Mouse (Mus musculus): ENCODE measurements around the gene Cybrd1. TPM values are rescaled to one million over a fixed set of nuclear protein-coding genes. Genes with fewer than 3 reads are reported as not detected.

Gene Cybrd1
- polyA plus RNA-seq (2016; fragmentation: Nextera tagmentation; extraction: Ambion mirVana): 0.42 and 0.60 TPM in 2 replicates

DNA sequence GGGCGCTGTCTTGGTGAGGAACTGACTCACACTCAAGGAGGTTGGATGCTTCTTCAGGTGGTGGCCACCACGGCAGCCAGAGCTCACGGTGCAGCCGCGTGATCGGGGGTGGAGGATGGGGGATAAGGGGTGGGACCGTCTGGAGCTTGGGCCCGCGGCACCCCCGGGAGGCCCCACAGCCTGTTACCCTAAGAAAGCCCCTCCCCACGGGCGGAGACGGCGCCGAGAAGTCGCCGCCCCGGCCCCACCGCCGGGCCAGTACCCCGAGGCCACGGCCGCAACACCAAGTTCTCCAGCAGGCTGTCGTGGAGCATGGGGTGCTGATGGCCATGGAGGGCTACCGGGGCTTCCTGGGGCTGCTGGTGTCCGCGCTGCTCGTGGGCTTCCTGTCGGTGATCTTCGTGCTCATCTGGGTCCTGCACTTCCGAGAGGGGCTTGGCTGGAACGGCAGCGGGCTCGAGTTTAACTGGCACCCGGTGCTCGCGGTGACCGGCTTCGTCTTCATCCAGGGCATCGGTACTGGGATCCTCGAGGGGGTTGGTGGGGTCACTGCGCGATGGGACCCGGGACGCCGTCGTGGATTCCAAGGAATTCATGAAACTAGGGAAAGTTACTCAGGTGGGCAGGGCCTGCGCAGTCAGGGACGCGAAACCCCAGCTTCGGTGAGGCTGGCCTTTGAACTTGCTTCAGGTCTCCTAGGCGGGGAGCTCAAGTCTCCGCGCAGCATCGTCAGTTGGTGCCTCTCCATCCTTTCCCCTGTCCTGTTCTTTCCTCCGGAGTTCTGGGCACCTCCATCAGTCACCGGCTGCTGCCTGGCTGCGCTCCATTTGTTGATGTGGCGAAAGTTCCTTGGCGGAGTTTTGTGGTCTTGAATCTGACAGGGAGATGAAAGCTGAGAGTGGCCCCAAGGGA lies at the start of gene Cybrd1:
TSS of gene Cybrd1 (plus strand) at position 127 of the 912 bp plus-strand sequence.
- 4% methylated on average over 60 of the region's 60 CpGs for WGBS
- H3K4me3 ChIP-seq: peak within 1 kb of the TSS; percentile 47
- H3K36me3 ChIP-seq: no peaks in the 10 kb centered on the region
- no peak within 1 kb of the TSS for H3K27ac ChIP-seq (replicated peaks)
- H3K9me3 ChIP-seq: no peaks in the 10 kb centered on the region
- peaks cover 21% of the 10 kb centered on the region for H3K4me1 ChIP-seq
- H3K4me2 ChIP-seq (replicated peaks): peak within 1 kb of the TSS; percentile 78
- ATAC-seq (ENCODE audit: low FRiP score, low read depth): no peak
- H3K9ac ChIP-seq (replicated peaks): peak within 1 kb of the TSS; percentile 51
- peaks cover 34% of the 10 kb centered on the region for H3K27me3 ChIP-seq

DNA sequence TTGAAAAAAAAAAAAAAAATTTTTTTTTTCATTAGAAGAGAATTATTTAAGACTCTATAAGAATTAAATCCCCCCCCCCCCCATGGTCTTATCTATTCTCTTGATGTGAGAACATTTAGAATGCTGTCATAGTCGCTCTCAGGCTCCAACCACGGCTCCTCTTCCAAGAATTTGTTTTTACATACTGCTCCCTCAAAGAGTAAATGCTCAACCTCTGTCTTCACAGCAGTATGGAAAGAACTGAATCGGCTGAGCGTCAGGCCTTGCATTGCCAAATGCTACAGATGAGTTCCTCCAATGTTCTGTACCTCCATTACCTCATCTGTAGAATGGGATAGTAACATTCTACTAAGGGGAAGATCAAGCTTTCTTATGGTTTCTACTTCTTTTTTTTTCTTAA lies 46.1 kb upstream of the Cybrd1 start:
- WGBS: 98% methylated on average over 4 of the region's 4 CpGs

GRCm38 (mm10) chr2:71073330-71073729 lies 44.4 kb upstream of the Cybrd1 start:
- Histone ChIP-seq H3K4me3 (no peak overlapping the region), H3K36me3 (peaks cover 10% of the 10 kb centered on the region), H3K4me2 (replicated peaks) (no peak overlapping the region), H3K4me1 (no peaks in the 10 kb centered on the region), H3K27me3 (no peaks in the 10 kb centered on the region), H3K9ac (replicated peaks) (no peak overlapping the region), H3K27ac (replicated peaks) (no peak overlapping the region), H3K9me3 (no peaks in the 10 kb centered on the region)
- ATAC-seq (ENCODE audit: low FRiP score, low read depth): no peak
- WGBS: 85% methylated on average over 3 of the region's 3 CpGs

More for the DNA sequence above, 46.1 kb upstream of the Cybrd1 start:
- ATAC-seq (ENCODE audit: low FRiP score, low read depth): no peak
- Histone ChIP-seq H3K9ac (replicated peaks) (no peak overlapping the region), H3K4me2 (replicated peaks) (no peak overlapping the region), H3K27ac (replicated peaks) (no peak overlapping the region), H3K9me3 (no peaks in the 10 kb centered on the region), H3K4me3 (no peak overlapping the region), H3K36me3 (peaks cover 10% of the 10 kb centered on the region), H3K4me1 (no peaks in the 10 kb centered on the region), H3K27me3 (no peaks in the 10 kb centered on the region)

DNA sequence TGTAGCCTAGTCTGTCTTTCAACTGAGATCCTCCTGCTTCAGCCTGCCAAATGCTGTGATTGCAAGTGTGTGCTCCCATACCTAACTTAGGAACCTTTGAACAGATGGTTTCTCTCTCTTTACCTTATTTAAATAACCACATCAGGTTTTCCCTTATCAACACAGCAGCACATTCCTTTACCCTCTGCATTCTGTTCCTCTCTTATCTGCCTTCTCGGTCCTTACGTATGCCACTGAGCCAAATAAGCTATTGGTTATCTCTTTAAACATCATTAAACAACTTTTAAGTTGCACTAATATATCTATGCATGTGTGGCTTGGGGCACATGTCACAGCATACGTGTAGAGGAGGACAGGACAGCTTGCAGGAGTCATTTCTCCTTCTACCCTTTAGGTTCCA lies 43.9 kb upstream of the Cybrd1 start:
- ATAC-seq (ENCODE audit: low FRiP score, low read depth): no peak
- no peak overlapping the region for H3K27ac ChIP-seq (replicated peaks)
- H3K9ac ChIP-seq (replicated peaks): no peak overlapping the region
- H3K9me3 ChIP-seq: no peaks in the 10 kb centered on the region
- H3K4me1 ChIP-seq: no peaks in the 10 kb centered on the region
- no peak overlapping the region for H3K4me3 ChIP-seq
- H3K36me3 ChIP-seq: peaks cover 10% of the 10 kb centered on the region
- no peaks in the 10 kb centered on the region for H3K27me3 ChIP-seq
- no peak overlapping the region for H3K4me2 ChIP-seq (replicated peaks)
- WGBS: 93% methylated on average over 3 of the region's 3 CpGs

DNA sequence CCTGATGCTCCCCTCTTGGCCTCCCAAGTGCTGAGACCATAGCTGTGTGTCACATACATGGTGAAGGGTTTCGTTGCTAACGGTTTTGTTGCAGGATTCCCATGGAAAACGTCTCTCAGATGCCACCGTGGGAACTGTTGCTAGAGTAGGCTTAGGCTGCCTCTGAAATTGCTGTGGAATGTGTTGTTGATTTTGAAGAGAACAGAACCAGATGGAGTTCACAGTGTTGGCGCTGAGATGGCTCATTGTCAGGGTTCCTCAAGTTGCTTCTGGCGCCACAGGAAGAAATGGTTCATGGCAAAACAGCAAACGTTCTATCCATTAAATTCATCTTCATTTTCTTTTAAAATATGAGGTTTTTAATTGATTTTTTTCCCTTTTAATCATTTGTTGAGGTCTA lies 35.3 kb upstream of the Cybrd1 start:
- WGBS: 89% methylated on average over 7 of the region's 7 CpGs
- H3K4me1 ChIP-seq: no peaks in the 10 kb centered on the region
- H3K9ac ChIP-seq (replicated peaks): no peak overlapping the region
- H3K4me3 ChIP-seq: no peak overlapping the region
- H3K27ac ChIP-seq (replicated peaks): no peak overlapping the region
- no peak overlapping the region for H3K4me2 ChIP-seq (replicated peaks)
- H3K27me3 ChIP-seq: no peaks in the 10 kb centered on the region
- no peaks in the 10 kb centered on the region for H3K9me3 ChIP-seq
- no peak for ATAC-seq (ENCODE audit: low FRiP score, low read depth)
- H3K36me3 ChIP-seq: peaks cover 26% of the 10 kb centered on the region

DNA sequence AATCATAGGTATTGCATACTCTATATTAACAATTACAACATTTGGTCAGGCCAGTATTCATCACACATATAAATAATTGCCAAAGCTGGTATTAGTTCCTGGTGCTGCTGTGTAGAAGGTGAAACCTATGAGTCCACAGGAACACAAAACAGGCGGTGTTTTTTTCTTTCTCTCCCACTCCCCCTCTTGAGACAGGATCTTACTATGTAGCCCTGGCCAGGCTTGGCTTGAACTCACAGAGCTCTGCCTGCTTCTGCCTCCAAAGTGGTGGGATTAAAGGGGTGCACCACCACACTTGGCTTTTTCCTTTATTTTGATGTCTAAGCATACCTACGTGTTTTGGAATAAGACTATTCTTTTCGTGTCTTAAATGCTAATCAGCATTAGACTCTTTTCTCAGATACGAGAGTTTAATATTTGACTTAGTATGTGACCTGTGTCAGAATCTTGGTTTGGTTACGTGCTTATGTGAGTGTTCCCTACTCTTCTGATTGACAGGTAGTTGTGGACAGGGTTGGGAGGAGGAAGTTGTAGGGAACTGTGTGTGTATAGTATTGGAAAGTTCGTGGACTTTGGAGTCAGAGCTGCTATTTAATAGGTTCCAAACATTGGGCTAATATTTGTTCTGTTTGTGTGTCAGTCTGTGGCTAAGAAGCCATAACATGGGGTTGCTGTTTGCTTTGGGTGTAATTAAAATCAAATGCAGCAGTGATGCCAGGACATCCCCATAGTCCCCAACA lies 34.1 kb upstream of the Cybrd1 start:
- Histone ChIP-seq H3K4me3 (no peak overlapping the region), H3K9me3 (no peaks in the 10 kb centered on the region), H3K4me1 (no peaks in the 10 kb centered on the region), H3K4me2 (replicated peaks) (no peak overlapping the region), H3K27me3 (no peaks in the 10 kb centered on the region), H3K27ac (replicated peaks) (no peak overlapping the region), H3K9ac (replicated peaks) (no peak overlapping the region), H3K36me3 (peaks cover 38% of the 10 kb centered on the region)
- no peak for ATAC-seq (ENCODE audit: low FRiP score, low read depth)
- WGBS: 91% methylated on average over 6 of the region's 6 CpGs

GRCm38 (mm10) chr2:71089766-71090165 lies 28.0 kb upstream of the Cybrd1 start:
- Histone ChIP-seq H3K9ac (replicated peaks) (no peak overlapping the region), H3K4me1 (no peaks in the 10 kb centered on the region), H3K27ac (replicated peaks) (no peak overlapping the region), H3K4me2 (replicated peaks) (no peak overlapping the region), H3K4me3 (no peak overlapping the region), H3K27me3 (no peaks in the 10 kb centered on the region), H3K9me3 (no peaks in the 10 kb centered on the region), H3K36me3 (peaks cover 38% of the 10 kb centered on the region)
- 78% methylated on average over 3 of the region's 3 CpGs for WGBS
- no peak for ATAC-seq (ENCODE audit: low FRiP score, low read depth)

DNA sequence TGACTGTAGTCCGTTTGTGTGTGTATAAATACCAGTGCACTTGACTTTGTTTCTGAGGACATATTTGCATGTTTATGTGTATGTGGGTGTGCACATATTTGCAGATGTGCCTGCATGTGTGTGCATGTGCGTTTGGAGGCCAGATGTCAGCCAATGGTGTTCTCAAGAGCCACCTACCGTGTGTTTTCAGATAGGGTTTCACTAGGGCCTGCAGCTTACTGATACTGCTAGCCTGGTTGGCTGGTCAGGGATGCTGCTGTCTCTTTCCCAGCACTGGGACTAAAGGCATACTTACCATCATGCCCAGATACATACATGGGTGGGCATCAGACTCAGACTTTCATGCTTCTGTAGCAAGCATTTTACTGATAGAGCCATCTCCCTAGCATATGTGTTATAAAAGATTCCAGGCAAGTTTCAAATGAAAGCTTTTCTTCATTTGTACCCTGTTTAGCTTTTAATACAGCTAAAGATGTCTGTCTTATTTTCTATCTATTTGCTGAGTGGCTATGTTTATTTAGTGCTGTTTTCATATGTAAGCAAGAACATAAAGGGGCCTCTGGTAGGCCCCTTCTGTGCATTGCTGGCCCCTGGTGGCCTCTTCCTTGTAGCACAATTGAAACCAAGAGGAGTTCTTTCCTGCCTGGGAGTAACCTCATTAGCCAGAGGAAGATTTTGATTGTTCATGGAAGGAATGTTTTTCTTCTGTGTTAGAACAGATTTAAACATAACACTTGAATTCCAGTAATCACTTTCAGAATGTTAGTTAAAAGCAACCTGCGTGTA lies 26.9 kb upstream of the Cybrd1 start:
- no peaks in the 10 kb centered on the region for H3K27me3 ChIP-seq
- WGBS: 92% methylated on average over 4 of the region's 4 CpGs
- no peak overlapping the region for H3K4me2 ChIP-seq (replicated peaks)
- H3K4me1 ChIP-seq: no peaks in the 10 kb centered on the region
- H3K9me3 ChIP-seq: no peaks in the 10 kb centered on the region
- H3K36me3 ChIP-seq: peaks cover 38% of the 10 kb centered on the region
- H3K4me3 ChIP-seq: no peak overlapping the region
- ATAC-seq (ENCODE audit: low FRiP score, low read depth): no peak
- H3K9ac ChIP-seq (replicated peaks): no peak overlapping the region
- H3K27ac ChIP-seq (replicated peaks): no peak overlapping the region

DNA sequence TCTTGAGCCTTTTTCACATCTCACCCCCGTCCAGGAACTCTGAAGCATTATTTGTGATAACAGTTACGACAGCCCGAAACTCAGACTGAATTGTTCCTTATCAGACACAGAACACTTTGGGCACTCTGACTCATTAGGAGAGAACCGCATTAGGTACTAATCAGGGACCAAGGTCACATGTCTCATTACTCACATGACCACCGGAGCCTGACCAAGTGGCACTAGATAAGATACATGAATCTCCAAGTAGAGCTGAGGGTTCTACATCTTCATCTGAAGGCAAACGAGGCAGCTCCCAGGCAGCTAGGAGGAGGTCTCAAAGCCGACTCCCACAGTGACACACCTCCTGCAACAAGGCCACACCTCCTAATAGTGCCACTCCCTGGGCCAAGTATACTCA lies 21.6 kb upstream of the Cybrd1 start:
- no peak overlapping the region for H3K4me2 ChIP-seq (replicated peaks)
- H3K36me3 ChIP-seq: peaks cover 24% of the 10 kb centered on the region
- no peak overlapping the region for H3K4me3 ChIP-seq
- H3K9me3 ChIP-seq: no peaks in the 10 kb centered on the region
- no peaks in the 10 kb centered on the region for H3K4me1 ChIP-seq
- no peaks in the 10 kb centered on the region for H3K27me3 ChIP-seq
- H3K9ac ChIP-seq (replicated peaks): no peak overlapping the region
- 82% methylated on average over 7 of the region's 7 CpGs for WGBS
- no peak for ATAC-seq (ENCODE audit: low FRiP score, low read depth)
- no peak overlapping the region for H3K27ac ChIP-seq (replicated peaks)

- Histone ChIP-seq H3K9ac (replicated peaks) (no peak overlapping the region), H3K4me2 (replicated peaks) (no peak overlapping the region), H3K27me3 (no peaks in the 10 kb centered on the region), H3K4me1 (no peaks in the 10 kb centered on the region), H3K27ac (replicated peaks) (no peak overlapping the region), H3K9me3 (no peaks in the 10 kb centered on the region), H3K36me3 (peaks cover 13% of the 10 kb centered on the region; the same call in 1 of the 2 replicates), H3K4me3 (no peak overlapping the region)
- 83% methylated on average over 10 of the region's 10 CpGs for WGBS
- ATAC-seq (ENCODE audit: low FRiP score, low read depth): no peak
Observed at GRCm38 (mm10) chr2:71102621-71103291, 15.0 kb upstream of the Cybrd1 start.

- ATAC-seq (ENCODE audit: low FRiP score, low read depth): no peak
- Histone ChIP-seq H3K27ac (replicated peaks) (no peak overlapping the region), H3K4me2 (replicated peaks) (no peak overlapping the region), H3K9me3 (no peaks in the 10 kb centered on the region), H3K4me3 (no peak overlapping the region), H3K27me3 (no peaks in the 10 kb centered on the region), H3K9ac (replicated peaks) (no peak overlapping the region), H3K4me1 (no peaks in the 10 kb centered on the region), H3K36me3 (peaks cover 13% of the 10 kb centered on the region; the same call in 1 of the 2 replicates)
- WGBS: 93% methylated on average over 4 of the region's 4 CpGs
Observed at GRCm38 (mm10) chr2:71103292-71103680, 14.4 kb upstream of the Cybrd1 start.

Data from midbrain, embryonic 12.5 days (tissue).